Mouse (Mus musculus): ENCODE measurements at regions not wholly inside any gene's neighbourhood (a gene's known extent, or its start where the extent isn't known, plus 50 kb on each side); places are given as distances from the start of the nearest gene placed in this dataset.

- DNase-seq: no peak
Observed at GRCm38 (mm10) chr1:34930571-34930970, 80.8 kb downstream of the Plekhb2 start.

GRCm38 (mm10) chr1:34943196-34943595 lies 93.4 kb downstream of the Plekhb2 start:
- DNase-seq: no peak

- no peak for DNase-seq
Observed at GRCm38 (mm10) chr1:34961633-34962507, 112.1 kb downstream of the Plekhb2 start.

GRCm38 (mm10) chr1:34962508-34962885 lies 112.7 kb downstream of the Plekhb2 start:
- no peak for DNase-seq

GRCm38 (mm10) chr1:34974801-34975200 lies 125.0 kb downstream of the Plekhb2 start:
- no peak for DNase-seq

- no peak for DNase-seq
Observed at GRCm38 (mm10) chr1:34978156-34978555, 128.4 kb downstream of the Plekhb2 start.

GRCm38 (mm10) chr1:34979350-34979749 lies 129.6 kb downstream of the Plekhb2 start:
- DNase-seq: no peak

- no peak for DNase-seq
Observed at GRCm38 (mm10) chr1:34981934-34982333, 132.2 kb downstream of the Plekhb2 start.

- DNase-seq: peak; percentile 20 to 28
Observed at GRCm38 (mm10) chr1:34982966-34983365, 133.2 kb downstream of the Plekhb2 start.

GRCm38 (mm10) chr1:34986861-34987260 lies 137.1 kb downstream of the Plekhb2 start:
- no peak for DNase-seq

- DNase-seq: no peak
Observed at GRCm38 (mm10) chr1:34987650-34988221, 138.0 kb downstream of the Plekhb2 start.

GRCm38 (mm10) chr1:34988225-34988624 lies 138.4 kb downstream of the Plekhb2 start:
- no peak for DNase-seq

GRCm38 (mm10) chr1:35000801-35001200 lies 151.0 kb downstream of the Plekhb2 start:
- DNase-seq: no peak

- no peak for DNase-seq
Observed at GRCm38 (mm10) chr1:35017471-35017870, 167.7 kb downstream of the Plekhb2 start.

GRCm38 (mm10) chr1:35032619-35033018 lies 182.8 kb downstream of the Plekhb2 start:
- DNase-seq: peak in 1 of 2 experiments; percentile 6

GRCm38 (mm10) chr1:35072811-35073210 lies 223.0 kb downstream of the Plekhb2 start:
- DNase-seq: peak; percentile 1 to 3

- DNase-seq: no peak
Observed at GRCm38 (mm10) chr1:35094873-35095272, 245.1 kb downstream of the Plekhb2 start.

- no peak for DNase-seq
Observed at GRCm38 (mm10) chr1:35095785-35096184, 246.0 kb downstream of the Plekhb2 start.

GRCm38 (mm10) chr1:35106665-35107064 lies 256.9 kb downstream of the Plekhb2 start:
- no peak for DNase-seq

GRCm38 (mm10) chr1:35109801-35110200 lies 260.0 kb downstream of the Plekhb2 start:
- DNase-seq: no peak

GRCm38 (mm10) chr1:35115521-35115920 lies 265.7 kb downstream of the Plekhb2 start:
- DNase-seq: no peak

- no peak for DNase-seq
Observed at GRCm38 (mm10) chr1:35137907-35138306, 288.1 kb downstream of the Plekhb2 start.

- no peak for DNase-seq
Observed at GRCm38 (mm10) chr1:35149036-35149435, 299.3 kb downstream of the Plekhb2 start.

GRCm38 (mm10) chr1:35162506-35162905 lies 312.7 kb downstream of the Plekhb2 start:
- DNase-seq: no peak

All from cerebellum, adult 18-20 months (tissue).